Mouse (Mus musculus): ENCODE data around the gene Insl5.
A peak's percentile ranks its signal among the peaks of the same experiment; 100 is the strongest.

Gene Insl5

DNA sequence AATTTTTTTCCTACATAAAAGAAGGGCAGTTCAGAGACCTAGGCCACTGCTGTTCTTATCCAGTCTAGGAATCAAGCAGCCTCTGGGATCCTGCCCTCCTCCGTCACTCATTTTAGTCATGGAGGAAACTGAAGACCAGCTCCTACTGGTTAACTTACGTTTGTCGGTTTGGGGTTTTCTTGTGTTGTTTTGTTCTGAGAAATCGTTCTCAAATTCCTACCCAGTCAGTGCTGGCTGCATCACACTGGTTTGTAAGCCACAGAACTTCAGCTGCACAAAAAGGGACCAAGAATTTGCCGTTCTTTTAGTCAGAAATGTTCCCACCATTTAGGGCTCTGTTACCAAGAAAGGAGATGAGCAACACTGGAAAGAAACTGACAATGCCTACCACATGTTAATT, 37.3 kb downstream of the Insl5 start:
- peak; percentile 71 for DNase-seq

DNA sequence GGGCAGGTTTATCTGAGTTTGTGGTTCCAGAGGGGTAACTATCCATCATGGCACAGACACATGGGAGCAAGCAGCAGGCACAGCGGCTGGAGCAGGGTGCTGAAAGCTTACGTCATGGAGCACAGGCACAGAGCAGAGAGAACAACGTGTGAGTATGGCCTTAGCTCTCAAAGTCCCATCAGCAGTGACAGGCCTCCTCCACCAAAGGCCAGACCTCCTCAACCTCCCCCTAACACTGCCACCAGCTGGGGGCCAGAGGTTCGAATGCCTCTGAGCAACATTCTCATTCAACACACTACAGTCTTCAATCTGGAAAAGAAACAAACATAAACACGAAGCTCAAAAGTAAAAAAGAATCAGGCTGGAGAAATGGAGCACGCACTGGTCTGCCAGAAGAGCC, 38.1 kb downstream of the Insl5 start:
- DNase-seq: peak; percentile 64

DNA sequence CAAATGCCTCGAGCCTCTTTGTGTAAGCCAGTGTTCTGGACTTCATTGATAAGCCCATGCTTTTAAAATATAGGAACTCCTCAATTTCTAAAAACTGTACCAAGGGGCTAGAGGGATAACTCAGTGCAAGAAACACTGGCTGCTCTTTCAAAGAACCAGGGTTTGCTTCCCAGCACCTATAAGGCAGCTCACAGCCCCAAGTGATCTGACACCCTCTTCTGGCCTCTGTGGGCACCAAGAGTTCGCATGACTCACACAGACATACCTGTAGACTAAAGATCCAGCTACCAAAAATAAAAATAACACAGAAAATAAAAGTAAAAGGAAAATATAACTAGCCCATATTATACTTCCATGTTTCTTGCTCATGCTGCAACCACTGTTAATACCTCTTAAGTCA, 38.9 kb downstream of the Insl5 start:
- DNase-seq: no peak

DNA sequence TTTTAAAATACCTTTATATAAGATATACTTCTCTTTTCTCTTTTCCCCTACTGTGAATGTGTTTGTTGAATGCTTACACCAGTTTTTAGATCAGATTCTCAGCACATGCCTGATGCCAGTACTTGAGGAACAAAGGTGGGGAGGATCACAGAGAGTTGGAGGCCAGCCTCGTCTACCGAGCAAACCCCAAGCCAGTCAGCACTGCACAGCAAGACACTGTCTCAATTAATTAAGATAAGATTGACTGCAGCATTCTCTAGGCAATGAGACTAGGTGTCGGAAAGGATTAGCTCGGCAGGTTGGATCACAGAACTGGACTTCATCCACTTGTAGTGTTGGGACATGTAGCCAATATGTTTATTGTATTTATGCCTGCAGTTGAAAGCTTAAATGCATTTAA, 39.3 kb downstream of the Insl5 start:
- peak; percentile 76 for DNase-seq

DNA sequence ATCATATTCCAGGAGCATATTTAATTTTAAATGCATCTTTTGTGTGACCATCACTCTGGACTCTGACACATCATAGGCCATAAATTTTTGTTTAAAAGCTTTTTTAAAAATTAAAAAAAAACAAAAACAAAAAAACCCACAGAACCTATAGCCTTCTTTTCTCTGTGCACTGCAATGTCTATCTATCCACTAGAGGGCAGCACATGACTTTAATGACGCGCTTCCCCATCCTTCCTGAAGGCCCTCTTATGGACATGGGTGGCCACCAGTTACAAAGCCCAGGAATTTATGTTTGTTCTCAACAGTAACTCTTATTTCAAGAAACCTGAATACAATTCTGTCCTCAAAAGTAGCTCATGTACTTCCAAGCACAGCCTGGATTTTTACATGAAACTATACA, 39.7 kb downstream of the Insl5 start:
- peak; percentile 81 for DNase-seq

DNA sequence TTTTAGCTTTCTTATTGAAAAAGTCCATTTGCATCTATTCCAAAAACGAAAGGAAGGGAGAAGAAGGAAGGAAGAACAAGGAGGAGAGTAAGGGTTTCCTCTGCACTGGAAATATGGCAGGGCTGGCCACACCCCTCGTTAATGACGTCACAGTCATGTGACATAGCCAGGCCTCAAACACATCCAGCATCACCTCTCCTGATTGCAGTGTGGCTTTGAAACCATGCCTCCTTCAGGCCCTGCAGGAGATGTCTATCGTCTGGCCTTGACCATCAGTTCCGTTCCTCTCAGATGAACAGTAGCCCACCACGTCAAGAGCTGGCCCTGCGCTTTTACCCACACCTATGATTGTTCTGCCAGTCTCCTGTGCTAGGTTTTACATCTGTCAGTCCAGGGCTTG, 40.5 kb downstream of the Insl5 start:
- DNase-seq: peak; percentile 84

DNA sequence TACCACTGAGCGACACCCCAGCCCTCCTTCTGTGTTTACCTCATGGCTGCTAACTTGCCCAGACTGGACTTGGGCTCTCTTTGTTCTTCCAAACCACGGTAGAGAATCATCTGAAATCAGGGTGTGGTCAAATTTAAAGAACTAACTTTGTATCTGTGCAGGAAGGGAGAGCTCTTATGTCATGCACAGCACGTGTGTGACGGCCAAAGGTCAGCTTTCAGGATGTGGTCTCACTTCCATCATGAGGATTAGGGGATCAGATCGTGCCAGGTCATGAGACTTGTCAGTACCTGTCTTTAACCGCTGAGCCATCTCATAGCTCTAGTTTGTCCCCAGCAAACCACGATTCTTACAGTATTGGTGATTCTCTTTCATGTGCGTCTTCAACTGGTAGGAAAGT, 44.9 kb downstream of the Insl5 start:
- DNase-seq: no peak

DNA sequence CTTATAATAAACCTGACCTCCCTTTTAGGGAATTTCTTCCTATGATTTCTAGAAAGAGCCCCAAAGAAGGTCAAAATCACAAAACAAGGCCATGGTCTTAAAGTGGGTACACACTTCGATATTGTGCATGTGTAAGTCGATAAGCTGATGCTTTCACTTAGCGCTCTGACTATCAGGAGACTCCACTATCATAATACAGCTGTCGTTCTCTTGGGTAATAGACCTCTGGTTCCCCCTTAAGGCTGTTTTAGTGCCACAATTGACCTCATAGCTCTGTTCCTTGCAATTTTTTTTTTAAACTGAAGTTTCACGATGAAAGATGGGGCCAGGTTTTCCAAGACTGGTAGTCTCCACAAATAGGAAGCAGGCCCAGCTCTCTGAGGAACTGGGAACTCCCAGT, 47.3 kb downstream of the Insl5 start:
- no peak for DNase-seq

DNA sequence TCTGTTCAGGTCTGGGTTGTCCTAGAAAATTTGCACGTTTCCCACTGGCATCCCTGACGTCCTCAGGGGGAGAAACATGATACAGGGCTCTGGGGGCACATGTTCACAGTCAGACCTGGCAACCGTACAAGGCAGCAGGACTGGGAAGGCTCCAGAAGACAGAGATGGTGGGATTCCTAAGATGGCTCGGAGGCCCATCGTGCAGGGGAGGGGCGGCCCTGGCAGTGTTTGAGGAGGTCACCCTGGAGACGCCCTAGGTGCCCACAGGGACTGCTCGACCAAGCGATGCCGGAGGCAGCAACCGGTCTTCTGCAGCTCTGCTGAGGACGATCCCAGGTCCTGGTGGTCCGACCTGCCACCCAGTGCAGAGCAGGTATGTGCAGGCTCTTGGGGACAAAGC, 48.2 kb downstream of the Insl5 start, which contains the start of gene Tctex1d1:
Gene Tctex1d1 (plus strand): TSS at position 167 of the 400 bp plus-strand sequence.
- peak; percentile 86 for DNase-seq

DNA sequence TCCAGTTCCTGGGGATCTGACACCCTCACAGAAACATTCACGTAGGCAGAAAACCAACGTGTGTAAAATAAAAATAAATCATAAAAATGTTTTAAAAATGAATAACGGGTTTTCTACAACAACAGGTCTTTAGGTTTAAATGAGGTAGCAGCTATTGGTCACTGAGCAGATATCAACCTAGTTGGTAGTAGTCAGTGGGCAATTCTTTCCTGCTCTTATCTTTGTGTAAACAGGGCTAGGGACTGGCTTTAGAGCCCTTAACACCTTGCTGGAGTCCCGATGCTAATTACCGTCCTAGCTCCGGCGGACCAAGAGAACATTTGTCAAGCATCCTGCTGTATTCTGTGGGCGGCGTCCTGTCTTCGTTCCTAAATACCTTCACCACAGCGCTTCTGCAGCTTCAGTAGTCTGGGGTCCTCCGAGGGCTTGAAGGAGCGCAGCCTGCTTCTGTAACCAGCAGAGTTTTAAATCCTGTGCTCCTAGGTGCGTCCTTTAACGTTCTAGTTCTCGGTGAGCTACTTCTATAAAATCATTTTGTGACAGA, 48.8 kb downstream of the Insl5 start:
- no peak for DNase-seq

DNA sequence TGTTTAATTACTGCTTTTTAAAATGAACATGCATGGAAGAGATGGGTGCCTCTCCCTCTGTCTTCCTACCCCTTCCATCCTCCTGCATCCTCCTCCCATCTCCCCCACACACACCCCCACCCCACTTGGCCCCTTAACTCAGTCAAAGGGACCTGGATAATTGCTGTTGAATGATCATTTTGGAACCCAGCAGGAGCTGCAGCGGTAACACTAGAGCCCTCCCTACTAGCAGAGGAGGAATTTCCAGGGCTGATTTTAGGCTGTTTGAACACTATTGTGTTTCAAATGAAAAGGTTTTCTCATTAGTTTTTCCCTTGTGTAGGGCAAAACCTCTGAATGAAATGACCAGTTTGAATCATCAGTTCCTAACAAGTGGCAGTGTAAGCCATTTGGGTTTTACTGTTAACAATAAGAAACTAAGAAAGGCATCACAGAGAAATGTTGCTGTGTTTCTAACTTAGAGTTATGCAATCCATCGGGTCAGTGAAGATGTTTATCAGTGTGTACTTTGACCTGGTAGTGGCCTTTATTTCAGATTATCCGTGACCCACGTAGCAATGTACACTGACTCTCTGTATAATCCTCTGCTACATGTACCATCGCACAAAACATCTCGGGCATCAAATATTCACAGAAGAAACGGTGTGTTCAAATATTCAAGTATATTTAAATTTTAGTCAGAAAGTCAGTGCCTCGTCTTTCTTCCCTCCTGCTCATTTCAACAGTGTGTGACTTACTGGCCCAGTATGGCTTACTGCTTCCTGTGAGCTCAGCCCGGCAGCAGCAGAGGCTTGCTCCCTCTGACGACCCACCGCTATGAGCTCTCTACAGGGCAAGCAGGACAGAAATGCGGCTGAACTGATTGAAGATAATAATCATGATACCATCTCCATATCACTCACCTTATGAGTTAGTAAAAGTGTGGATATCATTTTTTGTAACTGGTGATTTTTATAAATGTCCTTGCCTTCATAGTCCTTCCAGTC, 50.1 kb downstream of the Insl5 start:
- DNase-seq: no peak

DNA sequence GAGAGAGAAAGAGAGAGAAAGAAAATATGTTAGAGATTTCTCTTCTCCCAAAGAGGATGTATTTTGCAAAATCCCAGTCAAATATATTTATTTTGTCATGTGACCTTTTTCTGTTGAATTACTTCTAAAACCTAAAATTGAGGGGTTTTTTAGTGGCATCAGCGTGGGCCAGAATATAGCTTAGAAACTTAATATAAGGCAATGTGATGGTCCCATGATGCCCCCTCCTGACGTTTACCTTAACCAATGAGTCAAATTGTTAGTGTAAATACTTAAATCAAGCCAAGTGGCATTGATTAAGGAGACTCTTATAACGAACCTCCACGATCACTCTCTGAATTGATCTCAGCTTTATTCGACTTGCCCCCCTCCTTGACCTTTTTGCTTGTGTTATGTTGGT, 52.5 kb downstream of the Insl5 start:
- DNase-seq: peak; percentile 66

DNA sequence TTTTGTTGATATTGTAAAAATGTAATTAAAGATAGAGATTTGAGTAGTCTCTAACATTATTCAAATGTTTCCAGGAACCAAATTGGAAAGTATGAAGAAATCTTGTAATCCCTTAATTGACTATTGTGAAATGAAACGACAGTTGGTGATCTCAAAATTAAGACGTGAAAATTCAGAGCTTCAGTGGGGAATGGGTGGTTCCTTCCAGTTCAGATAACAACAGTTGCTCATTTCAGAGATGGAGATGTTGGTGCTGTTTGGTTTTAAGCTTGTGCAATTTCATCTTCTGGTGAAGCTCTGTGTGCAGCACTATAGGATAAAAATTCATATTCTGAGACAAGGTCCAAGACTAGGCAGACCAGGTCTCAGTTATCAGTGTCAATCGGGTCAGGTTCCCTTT, 54.6 kb downstream of the Insl5 start:
- DNase-seq: no peak

DNA sequence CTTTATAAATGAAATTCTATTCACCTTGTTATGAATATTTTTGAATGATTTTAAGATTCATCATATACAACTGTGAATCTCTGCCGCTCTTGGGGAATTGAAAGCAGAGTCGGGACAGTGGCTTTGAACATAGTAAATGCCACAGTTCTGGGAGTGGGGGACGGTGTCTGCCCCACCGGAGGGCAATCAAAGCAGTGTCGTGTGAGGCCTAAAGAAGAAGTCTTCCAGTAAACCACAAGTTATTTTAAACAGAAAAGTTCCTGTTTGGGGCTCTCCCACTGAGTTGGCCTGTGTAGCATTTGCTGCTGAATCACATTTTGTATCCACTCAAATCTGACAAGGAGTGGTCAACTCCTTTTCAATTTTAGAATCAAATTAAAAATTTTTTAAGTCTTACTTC, 55.5 kb downstream of the Insl5 start:
- DNase-seq: peak; percentile 78

DNA sequence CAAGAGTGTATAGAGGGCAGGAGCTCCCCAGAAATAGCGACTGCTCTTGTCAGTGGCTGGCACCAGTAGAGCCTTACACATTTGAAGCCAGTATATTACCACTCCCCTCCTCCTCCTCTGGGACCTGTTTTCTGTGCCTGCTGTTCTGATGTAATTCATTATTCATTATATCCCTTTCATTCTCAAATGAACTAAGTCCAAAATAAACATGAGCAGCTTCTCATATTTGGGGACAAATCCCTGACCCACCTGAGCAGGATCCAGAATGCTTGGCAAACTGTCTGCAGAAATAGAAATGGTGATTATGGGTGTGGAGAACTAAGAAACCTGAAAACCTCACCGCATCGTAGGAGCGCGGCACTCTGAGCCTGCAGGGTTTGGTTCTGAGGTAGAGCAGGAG, 57.0 kb downstream of the Insl5 start:
- peak; percentile 56 for DNase-seq

All from heart, adult 11 months (tissue).